Mouse (Mus musculus): Measurements from ENCODE around the gene Ttc5. TPM values are rescaled to one million over a fixed set of nuclear protein-coding genes. Genes with fewer than 3 reads are reported as not detected.
"Not testable (repeated sequence)": the region's sequence is repeated elsewhere in the genome, so short reads cannot be mapped to it uniquely, and the experiment has no call there.

The Ttc5 gene
- 1 to 10 TPM; 3.7 to 6.8 (median 5.7) TPM for total RNA-seq (2022)

- DNase-seq (ENCODE audit: low spot score in 2 of 2), result peak; percentile 78 to 83
Measured at GRCm38 (mm10) chr14:50785251-50785637, at the start of gene Ttc5. Gene Ttc5, minus strand, starts transcription at chr14:50785519.

DNA sequence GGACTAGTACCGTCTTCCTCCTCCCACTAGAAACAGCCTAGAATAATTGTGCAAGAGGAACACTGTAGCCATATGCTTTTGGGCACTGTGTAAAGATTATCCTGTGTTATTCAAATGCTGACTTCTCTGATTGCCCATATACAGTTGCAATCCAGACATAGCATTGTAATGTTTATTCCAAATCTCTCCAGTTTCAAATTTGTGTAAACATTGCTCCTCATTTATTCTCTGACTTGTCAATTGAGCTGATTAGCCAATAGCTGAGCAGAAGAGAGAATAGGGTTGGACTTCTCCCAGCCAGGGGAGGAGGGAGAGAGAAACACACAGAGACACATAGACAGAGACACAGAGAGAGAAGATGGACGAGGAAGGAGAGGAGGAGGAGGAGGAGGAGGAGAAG, 49.1 kb upstream of the Ttc5 start:
- no peak for DNase-seq (ENCODE audit: low spot score in 2 of 2)

DNA sequence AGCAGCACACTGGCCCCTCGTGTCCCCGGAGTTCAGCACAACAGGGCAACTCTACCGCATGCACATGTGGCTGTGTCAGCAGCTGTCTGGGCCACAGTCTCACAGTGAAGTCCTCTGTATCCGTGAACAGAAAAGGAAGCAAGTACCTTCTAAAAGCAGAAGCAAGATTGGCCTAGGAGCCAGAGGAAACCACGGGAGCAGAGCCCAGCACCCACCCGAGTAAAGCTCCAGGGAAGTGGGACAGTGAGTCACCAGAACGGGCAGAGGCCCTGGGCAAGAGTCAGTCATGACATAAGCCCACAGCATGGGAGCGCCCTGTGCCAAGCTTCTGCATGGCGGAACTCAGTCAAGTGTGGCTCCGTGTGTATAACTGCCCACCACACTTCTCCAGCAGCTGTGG, 48.6 kb upstream of the Ttc5 start:
- no peak for DNase-seq (ENCODE audit: low spot score in 2 of 2)

GRCm38 (mm10) chr14:50829878-50830277, 44.6 kb upstream of the Ttc5 start:
- DNase-seq (ENCODE audit: low spot score in 2 of 2), result no peak

GRCm38 (mm10) chr14:50826579-50826978, 41.3 kb upstream of the Ttc5 start:
- DNase-seq (ENCODE audit: low spot score in 2 of 2), result no peak

- no peak for DNase-seq (ENCODE audit: low spot score in 2 of 2)
Measured at GRCm38 (mm10) chr14:50824219-50824618, 38.9 kb upstream of the Ttc5 start.

- no peak for DNase-seq (ENCODE audit: low spot score in 2 of 2)
Measured at GRCm38 (mm10) chr14:50823240-50823639, 37.9 kb upstream of the Ttc5 start.

- no peak for DNase-seq (ENCODE audit: low spot score in 2 of 2)
Measured at GRCm38 (mm10) chr14:50813060-50813459, 27.7 kb upstream of the Ttc5 start.

DNA sequence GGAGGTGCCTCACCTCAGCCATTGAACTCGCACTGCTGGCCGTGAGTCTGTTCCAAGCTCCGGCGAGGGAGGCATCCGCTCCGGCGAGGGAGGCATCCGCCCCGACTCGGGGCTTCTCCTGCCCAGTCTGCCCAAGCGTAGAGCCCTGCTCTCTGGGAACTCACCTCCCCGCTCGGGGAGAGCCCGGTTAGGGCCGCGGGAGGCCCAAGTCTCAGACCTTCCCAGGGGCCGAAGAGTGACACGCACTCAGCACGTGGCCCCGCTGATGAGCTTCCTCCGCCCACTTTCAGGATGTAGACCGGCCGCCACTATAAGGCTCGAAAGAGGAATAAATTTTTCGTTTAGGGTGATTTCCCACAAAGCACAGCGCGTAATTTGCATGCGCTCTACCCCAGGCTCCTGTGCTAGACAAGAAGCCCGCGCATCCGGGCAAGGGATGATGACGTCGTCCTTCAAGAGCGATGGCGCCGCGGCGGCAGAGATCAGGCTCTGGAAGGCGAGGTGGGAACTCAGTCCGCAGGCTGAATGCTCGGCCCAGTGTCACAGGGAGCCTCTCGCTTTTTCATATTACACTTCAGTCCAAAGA, 22.3 kb upstream of the Ttc5 start, which contains the start of the genes Ccnb1ip1 and Parp2:
Gene Ccnb1ip1, minus strand, starts transcription at position 246 of the 586 bp plus-strand sequence.
Gene Parp2, plus strand, starts transcription at position 355 of the 586 bp plus-strand sequence.
- DNase-seq (ENCODE audit: low spot score in 2 of 2), result peak; percentile 94

DNA sequence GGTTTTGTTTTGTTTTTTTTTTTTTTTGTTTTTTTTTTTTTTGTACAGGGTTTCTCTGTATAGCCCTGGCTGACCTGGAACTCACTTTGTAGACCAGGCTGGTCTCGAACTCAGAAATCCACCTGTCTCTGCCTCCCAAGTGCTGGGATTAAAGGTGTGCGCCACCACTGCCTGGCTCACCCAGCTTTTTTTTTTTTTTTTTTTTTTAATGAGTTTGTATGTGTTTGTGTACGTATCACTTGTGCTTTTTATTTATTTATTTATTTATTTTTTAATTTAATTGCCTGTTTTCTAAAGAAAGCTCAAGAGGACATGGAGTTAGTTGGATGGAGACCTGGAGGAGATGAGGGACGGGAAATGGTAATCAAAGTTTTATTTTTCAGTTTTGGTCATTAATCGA, 21.1 kb upstream of the Ttc5 start:
- DNase-seq (ENCODE audit: low spot score in 2 of 2), result not testable (repeated sequence)

- no peak for DNase-seq (ENCODE audit: low spot score in 2 of 2)
Measured at GRCm38 (mm10) chr14:50804683-50805082, 19.4 kb upstream of the Ttc5 start.

DNA sequence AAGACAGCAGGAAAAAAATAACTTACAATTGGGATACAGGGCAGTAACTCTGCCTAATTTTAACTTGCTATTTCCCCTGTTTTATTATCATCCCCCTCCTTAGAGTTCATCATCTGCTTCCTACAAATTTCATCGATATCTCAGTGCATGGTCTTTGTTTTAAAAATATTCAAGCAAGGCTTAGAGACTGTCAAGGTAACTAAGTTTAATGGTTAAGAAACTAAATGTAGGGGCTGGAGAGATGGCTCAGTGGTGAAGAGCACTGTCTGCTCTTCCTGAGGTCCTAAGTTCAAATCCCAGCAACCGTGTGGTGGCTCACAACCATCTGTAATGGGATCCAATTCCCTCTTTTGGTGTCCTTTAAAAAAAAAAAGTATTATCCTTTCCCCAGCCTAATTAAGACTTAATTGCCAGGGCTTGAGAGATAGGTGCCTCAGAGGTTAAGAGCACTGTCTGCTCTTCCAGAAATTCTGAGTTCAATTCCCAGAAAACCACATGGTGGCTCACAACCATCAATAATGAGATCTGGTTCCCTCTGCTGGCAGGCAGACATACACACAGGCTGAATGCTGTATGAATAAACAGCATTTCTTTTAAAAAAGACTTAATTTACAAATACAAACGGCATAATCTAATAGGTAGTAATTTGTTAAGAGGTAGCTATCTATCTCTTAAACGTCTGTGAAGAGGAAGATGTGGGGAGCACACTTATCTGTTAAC, 17.7 kb upstream of the Ttc5 start:
- no peak for DNase-seq (ENCODE audit: low spot score in 2 of 2)

- DNase-seq (ENCODE audit: low spot score in 2 of 2), result no peak
Measured at GRCm38 (mm10) chr14:50802441-50802840, 17.1 kb upstream of the Ttc5 start.

DNA sequence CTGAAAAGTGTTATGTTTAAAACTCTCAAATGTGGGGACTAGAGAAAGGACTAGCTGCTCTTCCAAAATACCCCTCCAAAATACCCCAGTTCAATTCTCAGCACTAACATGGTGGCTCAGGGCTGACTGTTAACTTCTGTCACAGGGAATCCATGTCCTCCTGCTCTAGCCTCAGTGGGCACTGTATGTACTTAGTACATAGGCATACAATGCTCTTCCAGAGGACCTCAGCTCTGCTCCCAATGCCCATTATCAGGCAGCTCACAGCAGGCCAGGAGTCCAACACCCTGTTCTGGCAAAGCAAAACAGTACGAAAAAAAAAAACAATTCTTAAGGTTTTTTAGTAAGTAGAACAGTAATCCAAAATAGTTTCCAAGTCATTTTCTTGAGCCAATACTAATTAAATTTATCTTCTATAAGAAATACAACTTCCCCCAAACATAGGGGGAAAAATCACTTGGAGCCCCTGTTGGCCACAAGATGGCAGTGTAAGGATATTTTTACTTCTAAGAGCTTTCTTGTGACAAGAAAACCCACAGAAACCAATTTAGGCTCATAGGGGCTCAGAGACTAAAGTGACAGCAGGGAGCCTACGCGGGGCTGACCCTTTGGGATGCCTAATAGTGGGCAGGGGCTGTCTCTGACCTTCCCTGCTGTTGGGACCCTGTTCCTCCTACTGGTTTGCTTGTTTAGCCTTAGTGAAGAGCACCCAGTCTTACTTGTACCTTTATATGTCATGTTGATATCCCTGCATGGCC, 14.4 kb upstream of the Ttc5 start:
- DNase-seq (ENCODE audit: low spot score in 2 of 2), result no peak

DNA sequence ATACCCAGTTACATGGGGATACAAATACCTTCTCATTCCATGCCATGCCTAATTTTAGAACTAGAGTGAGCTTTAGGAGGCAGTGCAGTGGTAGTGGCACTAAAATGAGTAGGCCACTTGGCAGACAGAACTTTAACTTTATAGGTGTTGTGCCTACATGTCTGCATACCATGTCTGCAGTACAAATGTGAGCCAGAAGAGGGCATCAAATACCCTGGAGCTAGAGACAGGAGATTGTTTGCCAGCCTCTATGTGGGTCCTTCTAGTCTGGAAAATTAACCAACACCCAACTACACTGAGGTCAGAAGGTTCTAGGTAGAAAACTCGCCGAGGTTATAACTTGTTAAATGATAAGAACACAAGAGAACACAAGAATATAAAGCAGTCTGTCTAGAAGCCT, 13.2 kb upstream of the Ttc5 start:
- no peak for DNase-seq (ENCODE audit: low spot score in 2 of 2)

DNA sequence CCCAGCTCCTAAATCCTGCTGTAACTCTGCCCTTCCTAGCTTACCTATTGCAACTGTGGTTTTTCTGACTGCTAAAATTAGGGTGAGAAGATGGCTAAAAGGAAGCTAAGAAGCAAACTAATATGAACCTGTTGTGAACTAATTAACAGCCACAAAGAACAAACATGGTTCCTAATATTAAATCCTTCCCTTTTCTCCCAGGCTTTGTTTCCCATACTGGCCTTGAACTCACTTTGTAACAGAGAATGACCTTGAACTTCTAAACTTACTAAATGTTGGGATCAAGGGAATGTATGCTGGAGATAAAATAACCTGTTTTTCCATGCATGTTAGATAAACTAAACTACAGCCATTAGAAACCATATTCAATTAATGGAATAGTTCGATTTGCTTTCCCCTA, 11.1 kb upstream of the Ttc5 start:
- no peak for DNase-seq (ENCODE audit: low spot score in 2 of 2)

DNA sequence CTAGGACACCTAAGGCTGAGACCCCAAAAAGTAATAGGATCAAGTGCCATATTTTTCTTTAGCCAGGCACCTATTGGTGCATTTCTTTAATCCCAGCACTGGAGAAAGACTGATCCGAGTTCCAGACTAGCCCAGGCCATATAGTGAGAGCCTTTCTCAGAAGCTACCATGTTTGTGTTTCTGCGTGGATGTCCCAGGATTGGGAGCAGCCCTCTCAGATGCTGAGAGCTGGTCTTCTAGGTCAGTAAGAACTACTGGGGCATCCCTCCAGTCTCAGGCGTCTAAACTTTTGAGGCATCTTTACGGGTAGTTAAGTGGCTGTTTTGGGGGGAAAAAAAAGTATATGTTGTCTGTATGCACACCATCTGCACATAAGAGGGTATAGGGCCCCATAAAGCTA, 10.6 kb upstream of the Ttc5 start:
- no peak for DNase-seq (ENCODE audit: low spot score in 2 of 2)

- no peak for DNase-seq (ENCODE audit: low spot score in 2 of 2)
Measured at GRCm38 (mm10) chr14:50795261-50795935, 10.1 kb upstream of the Ttc5 start.

- no peak for DNase-seq (ENCODE audit: low spot score in 2 of 2)
Measured at GRCm38 (mm10) chr14:50788157-50788556, 2.8 kb upstream of the Ttc5 start.

DNA sequence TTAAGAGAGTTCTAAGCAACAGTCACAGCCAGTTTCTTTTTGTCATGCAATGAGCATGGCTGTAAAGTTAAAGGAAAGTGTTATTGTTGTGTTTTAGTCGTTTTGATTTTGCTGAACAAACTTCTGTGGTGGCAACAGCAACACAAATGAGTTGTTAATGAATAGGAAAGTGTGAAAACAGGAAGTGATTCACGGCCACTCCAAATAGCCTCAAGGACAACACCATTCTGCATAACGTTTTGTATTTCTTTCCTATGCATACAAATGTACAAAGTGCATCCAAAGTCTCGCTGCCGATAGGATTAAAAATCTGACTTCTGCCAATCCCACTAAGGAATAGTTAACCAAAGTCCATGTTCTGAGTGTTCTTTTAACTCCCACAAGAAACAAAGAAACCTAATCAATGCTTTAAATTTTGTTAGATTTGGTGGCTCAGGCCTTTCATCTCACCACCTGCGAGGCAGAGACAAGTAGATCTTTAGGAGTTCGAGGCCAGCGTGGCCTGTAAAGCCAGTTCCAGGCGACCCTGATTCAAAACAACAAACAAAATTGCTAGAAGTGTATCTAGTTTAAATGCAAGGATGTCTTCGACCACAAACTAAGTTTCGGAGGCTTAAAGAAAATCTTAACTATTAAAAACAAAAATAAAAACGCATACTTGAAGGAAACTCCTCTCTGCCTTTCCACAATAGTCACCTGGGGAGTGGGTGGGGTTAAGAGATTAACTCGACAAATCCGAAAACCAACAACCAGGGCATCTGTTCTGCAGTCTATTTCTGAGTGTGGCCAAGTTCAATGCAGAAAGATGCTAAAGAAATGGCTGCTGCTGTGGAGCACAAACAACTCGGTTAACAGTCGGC, 698 bp downstream of the Ttc5 start:
- DNase-seq (ENCODE audit: low spot score in 2 of 2), result no peak

DNA sequence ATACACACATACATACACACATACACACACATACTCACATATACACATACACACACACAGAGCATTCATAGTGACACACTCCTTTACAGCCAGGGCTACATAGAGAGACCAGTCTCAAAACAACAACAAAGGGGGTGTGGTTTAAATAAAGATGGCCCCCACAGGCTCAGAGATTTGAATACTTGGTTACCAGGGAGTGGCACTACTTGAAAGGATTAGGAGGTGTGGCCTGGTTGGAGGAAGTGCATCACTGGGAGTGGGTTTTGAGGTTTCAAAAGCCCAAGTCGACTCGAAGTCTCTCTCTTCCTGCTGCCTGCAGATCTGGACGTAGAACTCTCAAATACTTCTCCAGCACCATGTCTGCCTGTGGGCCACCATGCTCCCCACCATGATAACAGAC, 3.2 kb downstream of the Ttc5 start:
- no peak for DNase-seq (ENCODE audit: low spot score in 2 of 2)
